Mouse (Mus musculus): Measurements from ENCODE around the gene Eif2s2. TPM values are rescaled to one million over a fixed set of nuclear protein-coding genes. Genes with fewer than 3 reads are reported as not detected.

Gene Eif2s2
- total RNA-seq, 2 experiments from 2014 or later: 95.9 to 115 TPM

GRCm38 (mm10) chr2:154893548-154893947, 813 bp upstream of the Eif2s2 start:
- no peak for ATAC-seq (ENCODE audit: poor library complexity, severe bottlenecking)

- ATAC-seq (ENCODE audit: poor library complexity, severe bottlenecking): no peak; the same call in 1 of the 2 replicates
Observed at GRCm38 (mm10) chr2:154893045-154893385, 280 bp upstream of the Eif2s2 start.

- ATAC-seq (ENCODE audit: poor library complexity, severe bottlenecking): no peak
Observed at GRCm38 (mm10) chr2:154891585-154891984, 1.1 kb downstream of the Eif2s2 start.

GRCm38 (mm10) chr2:154876621-154877020, 16.1 kb downstream of the Eif2s2 start:
- no peak for ATAC-seq (ENCODE audit: poor library complexity, severe bottlenecking)

- no peak for ATAC-seq (ENCODE audit: poor library complexity, severe bottlenecking)
Observed at GRCm38 (mm10) chr2:154869954-154870641, 22.6 kb downstream of the Eif2s2 start.

DNA sequence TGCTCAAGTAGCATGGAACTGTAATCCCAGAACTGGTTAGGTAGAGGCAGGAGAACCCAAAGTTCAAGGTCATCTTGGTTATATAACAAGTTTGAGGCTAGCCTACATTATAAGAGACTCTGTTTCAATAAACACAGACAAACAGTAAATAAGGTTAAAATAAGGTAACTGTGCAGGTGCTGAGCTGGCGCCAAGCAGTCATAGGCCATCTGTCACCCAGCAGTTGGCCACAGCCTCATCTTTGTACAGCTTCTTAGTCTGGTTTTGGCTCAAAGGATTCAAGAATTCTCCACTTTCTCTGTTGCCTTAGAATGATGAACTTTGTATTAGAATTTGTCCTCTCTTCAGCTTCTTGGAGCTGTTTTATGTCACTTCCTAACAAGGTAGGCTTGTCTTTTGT, 24.6 kb downstream of the Eif2s2 start:
- ATAC-seq (ENCODE audit: poor library complexity, severe bottlenecking): no peak

- no peak for ATAC-seq (ENCODE audit: poor library complexity, severe bottlenecking)
Observed at GRCm38 (mm10) chr2:154865696-154866095, 27.0 kb downstream of the Eif2s2 start.

GRCm38 (mm10) chr2:154863672-154864071, 29.1 kb downstream of the Eif2s2 start:
- ATAC-seq (ENCODE audit: poor library complexity, severe bottlenecking): no peak

DNA sequence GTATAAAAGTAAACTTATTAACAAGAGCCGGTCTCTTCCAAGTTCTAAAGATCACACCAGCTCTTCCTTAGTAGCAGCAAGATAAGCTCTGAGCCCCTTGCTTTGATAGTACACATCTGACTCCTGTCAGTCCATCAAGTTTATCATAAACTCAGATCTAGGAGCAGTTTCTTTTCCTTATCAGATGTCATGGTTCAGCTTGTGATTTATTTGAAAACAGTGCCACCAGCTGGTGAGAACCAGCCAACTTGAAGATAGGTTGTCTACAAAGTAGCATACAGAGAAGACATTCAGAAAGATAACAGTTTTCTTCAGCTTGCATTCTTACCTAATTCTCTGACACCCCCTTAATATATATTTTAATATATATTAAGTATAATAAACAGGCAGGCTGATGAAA, 37.4 kb downstream of the Eif2s2 start:
- peak; percentile 57 for ATAC-seq (ENCODE audit: poor library complexity, severe bottlenecking)

- ATAC-seq (ENCODE audit: poor library complexity, severe bottlenecking): no peak
Observed at GRCm38 (mm10) chr2:154848086-154848485, 44.6 kb downstream of the Eif2s2 start.

DNA sequence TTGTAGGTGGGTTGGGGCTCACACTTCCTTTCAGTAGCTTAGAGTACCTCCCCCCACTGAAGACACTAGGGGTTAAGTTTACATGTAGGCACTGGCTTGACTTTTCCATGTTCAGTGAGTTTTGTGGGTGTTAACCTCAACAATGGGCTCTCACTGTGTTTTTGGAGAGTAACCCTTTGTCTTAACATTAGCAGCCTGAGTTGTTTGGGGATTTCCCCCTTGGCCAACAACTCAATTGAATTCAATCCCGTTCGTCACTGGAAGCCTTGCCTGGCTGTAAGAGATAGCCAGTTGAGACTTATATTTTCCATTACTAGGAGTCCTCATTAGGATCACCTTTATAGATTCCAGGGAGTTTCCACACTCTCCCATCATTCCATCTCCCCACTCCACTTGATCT, 56.2 kb downstream of the Eif2s2 start:
- no peak for ATAC-seq (ENCODE audit: poor library complexity, severe bottlenecking)

DNA sequence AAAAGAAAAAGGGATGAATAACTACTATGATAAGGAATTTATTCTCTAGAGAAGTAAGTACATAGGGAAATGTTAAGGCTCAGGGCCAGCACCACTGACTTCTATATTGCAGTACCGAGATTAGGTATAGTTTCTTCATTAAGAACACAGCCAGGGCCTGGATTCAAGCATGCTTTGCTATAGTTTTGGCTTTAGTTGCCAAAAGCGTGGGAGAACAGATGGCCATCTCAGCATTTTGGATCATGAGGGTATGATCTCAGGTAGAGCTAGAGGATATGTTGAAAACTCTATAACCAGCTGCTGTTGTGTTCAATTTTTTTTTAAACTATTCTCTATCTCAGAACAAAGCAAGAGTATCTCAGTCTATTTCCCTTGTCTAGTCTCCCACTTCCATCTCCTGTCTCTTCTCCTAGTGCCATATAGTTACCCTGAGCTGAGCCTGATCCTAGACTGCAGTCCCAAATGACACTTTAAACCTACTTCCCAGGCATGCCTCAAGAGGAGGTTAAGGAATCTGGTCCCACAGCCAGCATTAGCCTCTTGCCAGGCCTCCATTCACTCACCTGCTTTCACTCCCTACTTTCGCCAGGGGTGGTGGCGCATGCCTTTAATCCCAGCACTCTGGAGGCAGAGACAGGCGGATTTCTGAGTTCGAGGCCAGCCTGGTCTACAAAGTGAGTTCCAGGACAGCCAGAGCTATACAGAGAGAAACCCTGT, 58.4 kb downstream of the Eif2s2 start:
- no peak for ATAC-seq (ENCODE audit: poor library complexity, severe bottlenecking)

- no peak for ATAC-seq (ENCODE audit: poor library complexity, severe bottlenecking)
Observed at GRCm38 (mm10) chr2:154832471-154832870, 60.3 kb downstream of the Eif2s2 start.

DNA sequence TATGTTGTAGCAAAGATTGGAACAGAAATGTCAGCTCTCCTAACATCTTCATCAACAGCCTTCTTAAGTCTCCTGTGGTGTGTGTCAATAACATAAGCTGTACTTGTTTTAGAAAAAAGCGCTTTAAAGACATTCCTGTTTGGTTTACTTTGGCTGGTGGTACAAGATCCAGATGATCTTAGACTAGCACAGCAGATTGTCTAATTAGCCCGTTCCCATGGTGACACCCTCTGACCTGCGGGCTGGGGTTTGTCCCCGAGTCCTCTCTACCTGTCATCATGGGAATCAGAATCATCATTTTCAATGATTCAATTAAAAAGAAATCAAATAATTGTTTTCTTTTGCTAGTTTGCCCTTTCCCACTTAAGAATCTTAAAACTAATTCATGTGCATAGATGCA, 65.2 kb downstream of the Eif2s2 start:
- ATAC-seq (ENCODE audit: poor library complexity, severe bottlenecking): no peak

DNA sequence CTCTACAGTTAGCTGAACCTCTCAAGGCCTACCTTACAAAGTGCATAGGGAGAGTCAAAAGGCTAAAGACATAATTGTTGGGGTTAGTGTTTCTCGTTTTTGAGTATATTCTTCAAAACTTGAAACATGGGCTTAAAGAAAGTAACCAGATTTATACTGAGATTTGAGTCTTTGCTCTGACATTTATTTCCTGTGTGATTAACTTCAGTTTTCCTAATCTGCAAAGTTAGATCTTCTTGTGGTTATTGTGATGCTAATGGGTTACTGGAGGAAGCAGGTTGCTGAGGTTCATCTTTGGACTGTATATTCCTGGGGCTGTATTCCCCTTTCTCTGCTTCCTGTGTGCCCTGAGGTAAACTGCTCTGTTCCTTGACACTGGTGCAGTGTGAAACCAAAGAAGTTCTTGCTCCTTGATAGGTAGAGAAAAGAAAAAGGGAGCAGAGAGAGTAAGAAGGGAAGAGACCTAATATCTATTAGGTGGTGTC, 66.6 kb downstream of the Eif2s2 start:
- no peak for ATAC-seq (ENCODE audit: poor library complexity, severe bottlenecking)

Other genes with a start within 250 kb of the Eif2s2 start
- gene Chmp4b, start 241.2 kb downstream of the Eif2s2 start, total RNA-seq (2015): 117 and 122 TPM in 2 replicates
- 166 and 187 TPM in 2 replicates for gene Chmp4b, start 241.2 kb downstream of the Eif2s2 start, total RNA-seq (2017)
- not detected in 2 replicates for gene Gm14214, start 122.9 kb downstream of the Eif2s2 start, total RNA-seq (2015)
- gene Gm14214, start 122.9 kb downstream of the Eif2s2 start, total RNA-seq (2017): not detected in 2 replicates
- gene Raly, start 101.8 kb downstream of the Eif2s2 start, total RNA-seq (2015): 86.8 and 92.8 TPM in 2 replicates
- 164 and 176 TPM in 2 replicates for gene Raly, start 101.8 kb downstream of the Eif2s2 start, total RNA-seq (2017)
- 0.39 TPM in 1 of 2 replicates, not detected in the other for gene a, start 101.5 kb downstream of the Eif2s2 start, total RNA-seq (2015)
- not detected in 2 replicates for gene a, start 101.5 kb downstream of the Eif2s2 start, total RNA-seq (2017)
- not detected in 2 replicates for gene Gm14226, start 125.3 kb upstream of the Eif2s2 start, total RNA-seq (2015)
- not detected in 2 replicates for gene Gm14226, start 125.3 kb upstream of the Eif2s2 start, total RNA-seq (2017)
- gene Ahcy, start 181.6 kb upstream of the Eif2s2 start, total RNA-seq (2015): 59.7 and 65.7 TPM in 2 replicates
- gene Ahcy, start 181.6 kb upstream of the Eif2s2 start, total RNA-seq (2017): 35.9 and 37.7 TPM in 2 replicates
- gene Itch, start 240.6 kb upstream of the Eif2s2 start, total RNA-seq (2015): 74.4 and 87.7 TPM in 2 replicates
- 97.9 and 102 TPM in 2 replicates for gene Itch, start 240.6 kb upstream of the Eif2s2 start, total RNA-seq (2017)

Measured in megakaryocyte, adult 5-6 weeks (primary cell).